Comparison of ENCODE assay signal across 12 mouse cellular contexts in genomic region chr11:54058056-54058617, GRCm38 (mm10). TPM values are rescaled to one million over a fixed set of nuclear protein-coding genes. Genes with fewer than 3 reads are reported as not detected.
A peak's percentile ranks its signal among the peaks of the same experiment; 100 is the strongest.
DNase-seq lines count a peak whose midpoint lies in the region; ATAC-seq lines count a peak whose summit lies in the region.
"Had no signal": no experiment of that assay in that cellular context is flagged by ENCODE, and none has a peak within 500 bp of the region (broad histone marks: within the 10 kb centered on the region; RNA-seq: fewer than 3 reads in every experiment).

No protein-coding gene starts in this region.

- no peaks in the 10 kb centered on the region for H3K27me3 ChIP-seq in embryonic facial prominence, embryonic 13.5 days
- H3K27me3 ChIP-seq in hindbrain, embryonic 13.5 days = no peaks in the 10 kb centered on the region
- no peaks in the 10 kb centered on the region for H3K27me3 ChIP-seq in midbrain, embryonic 15.5 days (replicated peaks)

- H3K4me3 ChIP-seq in embryonic facial prominence, embryonic 13.5 days = no peak overlapping the region
- H3K4me3 ChIP-seq in hindbrain, embryonic 13.5 days = no peak overlapping the region
- H3K4me3 ChIP-seq in midbrain, embryonic 15.5 days = no peak overlapping the region
- H3K4me3 ChIP-seq: liver, embryonic 13.5 days had no signal

- 17% methylated on average over 10 of the region's 10 CpGs for WGBS in embryonic facial prominence, embryonic 13.5 days
- WGBS in hindbrain, embryonic 13.5 days = 27% methylated on average over 10 of the region's 10 CpGs
- 38% methylated on average over 10 of the region's 10 CpGs for WGBS in midbrain, embryonic 15.5 days

- H3K9me3 ChIP-seq in embryonic facial prominence, embryonic 13.5 days = no peaks in the 10 kb centered on the region
- no peaks in the 10 kb centered on the region for H3K9me3 ChIP-seq in hindbrain, embryonic 13.5 days
- H3K9me3 ChIP-seq in midbrain, embryonic 15.5 days = no peaks in the 10 kb centered on the region
- H3K9me3 ChIP-seq: liver, embryonic 13.5 days had no signal

- H3K9ac ChIP-seq in embryonic facial prominence, embryonic 13.5 days = 0 out of 2 replicates have a peak overlapping the region, but pooled peaks have one; percentile 17
- H3K9ac ChIP-seq in hindbrain, embryonic 13.5 days = no peak overlapping the region
- no peak overlapping the region for H3K9ac ChIP-seq in midbrain, embryonic 15.5 days
- H3K9ac ChIP-seq: liver, embryonic 13.5 days had no signal

- H3K4me1 ChIP-seq in embryonic facial prominence, embryonic 13.5 days = peaks cover 73% of the 10 kb centered on the region
- peaks cover 62% of the 10 kb centered on the region for H3K4me1 ChIP-seq in hindbrain, embryonic 13.5 days (replicated peaks)
- H3K4me1 ChIP-seq in midbrain, embryonic 15.5 days = peaks cover 16% of the 10 kb centered on the region

- intact Hi-C loops in heart, postnatal 36 days (cut with DNase I) = no loop called here

- peaks cover 59% of the 10 kb centered on the region for H3K36me3 ChIP-seq in embryonic facial prominence, embryonic 13.5 days
- H3K36me3 ChIP-seq in hindbrain, embryonic 13.5 days = no peaks in the 10 kb centered on the region
- H3K36me3 ChIP-seq in midbrain, embryonic 15.5 days (replicated peaks) = no peaks in the 10 kb centered on the region
- H3K36me3 ChIP-seq: liver, embryonic 13.5 days had no signal

- peak overlapping the region; percentile 20 for H3K4me2 ChIP-seq in embryonic facial prominence, embryonic 13.5 days
- no peak overlapping the region for H3K4me2 ChIP-seq in hindbrain, embryonic 13.5 days
- H3K4me2 ChIP-seq in midbrain, embryonic 15.5 days = no peak overlapping the region
- H3K4me2 ChIP-seq: liver, embryonic 13.5 days had no signal

- peak; percentile 2 for DNase-seq in kidney, adult 11 months
- DNase-seq in kidney, postnatal 36 days = no peak
- no peak for DNase-seq in adrenal gland, adult 2 months
- DNase-seq in heart, postnatal 36 days = no peak
- DNase-seq: gastrocnemius, postnatal 10 days; kidney, adult 8-10 months; liver, embryonic 13.5 days had no signal

- no peak for ATAC-seq in embryonic facial prominence, embryonic 13.5 days (ENCODE audit: insufficient number of reproducible peaks, insufficient read depth, low FRiP score, low TSS enrichment, low read depth)
- ATAC-seq in hindbrain, embryonic 13.5 days (ENCODE audit: low FRiP score) = peak; percentile 76
- peak; percentile 70 for ATAC-seq in midbrain, embryonic 15.5 days (replicated peaks)
- ATAC-seq in megakaryocyte-erythroid progenitor cell, adult 5-6 weeks (replicated peaks; ENCODE audit: low FRiP score, low TSS enrichment, poor library complexity, severe bottlenecking) = no peak

- peak overlapping the region; percentile 90 for H3K27ac ChIP-seq in embryonic facial prominence, embryonic 13.5 days
- peak overlapping the region; percentile 77 for H3K27ac ChIP-seq in hindbrain, embryonic 13.5 days
- H3K27ac ChIP-seq in midbrain, embryonic 15.5 days = peak overlapping the region; percentile 57
- H3K27ac ChIP-seq: liver, embryonic 13.5 days had no signal

RNA-seq across cellular contexts. Expression of gene Pdlim4, which starts 10.7 kb away (rescaled TPM):
- polyA plus RNA-seq in embryonic facial prominence, embryonic 13.5 days (2015; fragmentation: Nextera tagmentation; extraction: Ambion mirVana) = 168 and 172 TPM in 2 replicates
- polyA plus RNA-seq in hindbrain, embryonic 13.5 days (2015; fragmentation: Nextera tagmentation; extraction: Ambion mirVana) = 30.9 and 31.1 TPM in 2 replicates
- 22.3 and 26.8 TPM in 2 replicates for polyA plus RNA-seq in midbrain, embryonic 15.5 days (2015; fragmentation: Nextera tagmentation; extraction: Ambion mirVana)
- not detected in 2 replicates for total RNA-seq in megakaryocyte-erythroid progenitor cell, adult 5-6 weeks (2014; fragmentation: Nextera tagmentation)
- total RNA-seq in megakaryocyte-erythroid progenitor cell, adult 5-6 weeks (2017) = 0.69 TPM in 1 of 2 replicates, not detected in the other
- 10 to 100 TPM; 16.1 to 18.7 TPM for total RNA-seq in adrenal gland, adult 2 months (2021)
- polyA plus RNA-seq in adrenal gland, adult 2 months (2012; rRNA removed) = 86.7 and 101 TPM in 2 replicates
- 10 to 100 TPM; 29.4 to 37.1 TPM for total RNA-seq in heart, postnatal 36 days (2021)

RNA-seq across cellular contexts. Expression of gene Slc22a4, which starts 30.2 kb away (rescaled TPM):
- 2.9 and 3.9 TPM in 2 replicates for polyA plus RNA-seq in embryonic facial prominence, embryonic 13.5 days (2015; fragmentation: Nextera tagmentation; extraction: Ambion mirVana)
- polyA plus RNA-seq in hindbrain, embryonic 13.5 days (2015; fragmentation: Nextera tagmentation; extraction: Ambion mirVana) = 1.8 and 2.1 TPM in 2 replicates
- 3.3 and 4.0 TPM in 2 replicates for polyA plus RNA-seq in midbrain, embryonic 15.5 days (2015; fragmentation: Nextera tagmentation; extraction: Ambion mirVana)
- total RNA-seq in megakaryocyte-erythroid progenitor cell, adult 5-6 weeks (2014; fragmentation: Nextera tagmentation) = 8.4 and 11.5 TPM in 2 replicates
- total RNA-seq in megakaryocyte-erythroid progenitor cell, adult 5-6 weeks (2017) = 1.8 and 4.9 TPM in 2 replicates
- 10 to 100 TPM in 1 of 2 experiments, 1 to 10 TPM in 1; 7.1 to 10.8 TPM for total RNA-seq in adrenal gland, adult 2 months (2021)
- 7.1 and 10.3 TPM in 2 replicates for polyA plus RNA-seq in adrenal gland, adult 2 months (2012; rRNA removed)
- 1 to 10 TPM; 4.2 to 4.6 TPM for total RNA-seq in heart, postnatal 36 days (2021)

RNA-seq across cellular contexts. Expression of gene P4ha2, which starts 41.8 kb away (rescaled TPM):
- 68.2 and 76.4 TPM in 2 replicates for polyA plus RNA-seq in embryonic facial prominence, embryonic 13.5 days (2015; fragmentation: Nextera tagmentation; extraction: Ambion mirVana)
- 10.9 and 11.3 TPM in 2 replicates for polyA plus RNA-seq in hindbrain, embryonic 13.5 days (2015; fragmentation: Nextera tagmentation; extraction: Ambion mirVana)
- 10.0 and 10.3 TPM in 2 replicates for polyA plus RNA-seq in midbrain, embryonic 15.5 days (2015; fragmentation: Nextera tagmentation; extraction: Ambion mirVana)
- 1.4 and 12.9 TPM in 2 replicates for total RNA-seq in megakaryocyte-erythroid progenitor cell, adult 5-6 weeks (2014; fragmentation: Nextera tagmentation)
- 0.65 and 2.5 TPM in 2 replicates for total RNA-seq in megakaryocyte-erythroid progenitor cell, adult 5-6 weeks (2017)
- total RNA-seq in adrenal gland, adult 2 months (2021) = 10 to 100 TPM; 36.5 to 39.6 TPM
- 10.9 and 12.1 TPM in 2 replicates for polyA plus RNA-seq in adrenal gland, adult 2 months (2012; rRNA removed)
- 10 to 100 TPM; 44.0 to 66.1 TPM for total RNA-seq in heart, postnatal 36 days (2021)
- total RNA-seq: monocyte, adult 5-6 weeks had no signal

Comparison
In these comparisons a context has a peak if more than half of its experiments do, and no peak if none do; other contexts are left out.
1. ATAC-seq: peak in hindbrain, embryonic 13.5 days (single experiment) and midbrain, embryonic 15.5 days (single experiment); none in embryonic facial prominence, embryonic 13.5 days (single experiment) and megakaryocyte-erythroid progenitor cell, adult 5-6 weeks (single experiment).
2. Peak in every context shown above with its lines, with median percentiles within 50 percentile points of each other: H3K27ac ChIP-seq.